Mouse (Mus musculus) forebrain, embryonic 16.5 days (tissue): Measurements from ENCODE around the gene 1810013L24Rik. TPM values are rescaled to one million over a fixed set of nuclear protein-coding genes. Genes with fewer than 3 reads are reported as not detected.
A peak's percentile ranks its signal among the peaks of the same experiment; 100 is the strongest.

ENCODE experiments used
- ATAC-seq: fragments of 200-750 bp; cut with Nextera tagmentation; 2 replicates; pipeline ENCODE4 v1.8.0; 2017; ENCODE audit warnings: mild to moderate bottlenecking, moderate library complexity
- H3K27ac ChIP-seq: fragments of 300-500 bp; sonication (generic); 2 replicates; pipeline ENCODE4 v1.5.1; 2014; ENCODE audit warnings: low read length, control low read depth
- H3K27me3 ChIP-seq: fragments of 300-500 bp; sonication (generic); replicated peaks from 2 replicates; pipeline ENCODE4 v1.6.1; 2014; ENCODE audit warnings: low read length; ENCODE audit not compliant: control insufficient read depth, insufficient read depth
- H3K36me3 ChIP-seq: fragments of 300-500 bp; sonication (generic); 2 replicates; pipeline ENCODE4 v1.6.1; 2014; ENCODE audit not compliant: control insufficient read depth, insufficient read depth
- H3K4me1 ChIP-seq: fragments of 300-500 bp; sonication (generic); replicated peaks from 2 replicates; pipeline ENCODE4 v1.6.1; 2014; ENCODE audit warnings: low read length; ENCODE audit not compliant: control insufficient read depth, insufficient read depth
- H3K4me2 ChIP-seq: fragments of 300-500 bp; sonication (generic); 2 replicates; pipeline ENCODE4 v1.6.1; 2014; ENCODE audit warnings: mild to moderate bottlenecking, low read length, control low read depth
- H3K4me3 ChIP-seq: fragments of 300-500 bp; sonication (generic); replicated peaks from 2 replicates; pipeline ENCODE4 v1.5.1; 2014; ENCODE audit warnings: mild to moderate bottlenecking, low read length, control low read depth
- H3K9ac ChIP-seq: fragments of 300-500 bp; sonication (generic); replicated peaks from 2 replicates; pipeline ENCODE4 v1.6.1; 2014; ENCODE audit warnings: low read depth, low read length, control low read depth
- H3K9me3 ChIP-seq: fragments of 300-500 bp; sonication (generic); 2 replicates; pipeline ENCODE4 v1.6.1; 2016; ENCODE audit warnings: low read length; ENCODE audit not compliant: control insufficient read depth
- WGBS: fragments of 180-500 bp; shearing (Covaris S2); extraction: QIAGEN DNeasy Blood & Tissue Kit; methylation state at CpG from one replicate; pipeline ENCODE4 v1.1.7; 2014; 5-methylcytosine and 5-hydroxymethylcytosine counted together
- polyA plus RNA-seq: library from polyadenylated mRNA; unstranded; fragments of >200 nt; fragmentation: Nextera tagmentation; extraction: Ambion mirVana; gene quantifications from 2 replicates; pipeline ENCODE4 v1.2.1, GENCODE M21; 2015

1810013L24Rik gene
- polyA plus RNA-seq, 1 experiment from 2014 or later = 29.0 TPM

DNA sequence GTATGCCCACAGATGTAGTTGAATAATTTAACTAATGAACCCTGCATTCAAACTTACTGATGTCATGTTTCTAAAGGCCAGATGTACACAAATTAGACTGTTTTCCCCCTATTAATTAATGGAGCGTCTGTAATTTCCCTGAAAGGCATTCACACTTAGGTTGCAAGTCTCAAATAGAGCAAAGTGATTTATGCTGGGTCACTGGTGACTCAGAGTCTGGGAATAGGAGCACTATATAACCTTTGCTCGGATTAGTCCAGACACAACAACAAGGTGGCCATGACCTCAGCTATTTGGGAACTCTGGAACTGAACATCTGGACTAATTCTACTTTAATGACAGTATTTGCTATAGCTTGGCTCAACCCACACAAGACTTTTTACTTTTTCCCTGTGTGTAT lies 34.0 kb upstream of the 1810013L24Rik start:
- no peak for ATAC-seq

DNA sequence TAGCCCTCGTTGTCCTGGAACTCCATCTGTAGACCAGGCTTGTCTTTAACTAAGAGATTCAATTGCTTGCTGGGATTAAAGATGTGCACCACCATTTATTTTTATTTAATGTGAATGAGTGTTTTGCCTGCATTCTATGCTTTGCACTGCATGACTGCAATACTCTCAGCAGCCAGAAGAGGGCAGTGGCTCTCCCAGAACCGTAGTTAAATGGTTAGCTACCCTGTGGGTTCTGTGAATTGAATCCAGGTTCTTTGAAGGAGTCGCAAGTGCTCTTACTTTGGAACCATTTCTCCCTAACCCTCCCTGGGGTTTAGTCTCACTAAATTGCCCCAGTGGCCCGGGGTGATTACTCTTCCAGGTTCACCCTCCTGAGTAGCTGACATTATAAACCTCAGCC lies 23.2 kb upstream of the 1810013L24Rik start:
- H3K4me1 ChIP-seq = no peaks in the 10 kb centered on the region
- WGBS = 21% methylated on average over 4 of the region's 4 CpGs

More for the DNA sequence above, 34.0 kb upstream of the 1810013L24Rik start:
- H3K36me3 ChIP-seq = no peaks in the 10 kb centered on the region
- no peak overlapping the region for H3K4me2 ChIP-seq
- 44% methylated on average over 2 of the region's 2 CpGs for WGBS
- no peaks in the 10 kb centered on the region for H3K4me1 ChIP-seq
- H3K9ac ChIP-seq = no peak overlapping the region
- no peak overlapping the region for H3K4me3 ChIP-seq
- H3K9me3 ChIP-seq = no peaks in the 10 kb centered on the region
- H3K27ac ChIP-seq = no peak overlapping the region
- no peaks in the 10 kb centered on the region for H3K27me3 ChIP-seq

GRCm38 (mm10) chr16:8810399-8811127 lies 19.3 kb upstream of the 1810013L24Rik start:
- Histone ChIP-seq H3K4me2 (no peak overlapping the region), H3K9me3 (no peaks in the 10 kb centered on the region), H3K4me3 (no peak overlapping the region), H3K27ac (no peak overlapping the region), H3K9ac (no peak overlapping the region), H3K27me3 (no peaks in the 10 kb centered on the region), H3K36me3 (no peaks in the 10 kb centered on the region), H3K4me1 (no peaks in the 10 kb centered on the region)
- no peak for ATAC-seq
- 93% methylated on average over 14 of the region's 14 CpGs for WGBS

More for the DNA sequence above, 23.2 kb upstream of the 1810013L24Rik start:
- no peak overlapping the region for H3K27ac ChIP-seq
- ATAC-seq = no peak
- no peaks in the 10 kb centered on the region for H3K27me3 ChIP-seq
- H3K4me2 ChIP-seq = no peak overlapping the region
- no peaks in the 10 kb centered on the region for H3K36me3 ChIP-seq
- no peaks in the 10 kb centered on the region for H3K9me3 ChIP-seq
- H3K9ac ChIP-seq = no peak overlapping the region
- H3K4me3 ChIP-seq = no peak overlapping the region

GRCm38 (mm10) chr16:8817872-8818271 lies 12.0 kb upstream of the 1810013L24Rik start:
- 81% methylated on average over 4 of the region's 4 CpGs for WGBS
- no peak overlapping the region for H3K4me2 ChIP-seq

GRCm38 (mm10) chr16:8821429-8821828 lies 8.5 kb upstream of the 1810013L24Rik start:
- H3K9ac ChIP-seq = no peak overlapping the region
- no peaks in the 10 kb centered on the region for H3K36me3 ChIP-seq
- WGBS = 68% methylated on average over 1 of the region's 1 CpGs
- no peaks in the 10 kb centered on the region for H3K4me1 ChIP-seq
- H3K9me3 ChIP-seq = no peaks in the 10 kb centered on the region
- H3K4me2 ChIP-seq = no peak overlapping the region
- no peak for ATAC-seq
- H3K27me3 ChIP-seq = no peaks in the 10 kb centered on the region
- H3K27ac ChIP-seq = no peak overlapping the region
- H3K4me3 ChIP-seq = no peak overlapping the region

More at GRCm38 (mm10) chr16:8817872-8818271, 12.0 kb upstream of the 1810013L24Rik start:
- Histone ChIP-seq H3K4me3 (no peak overlapping the region), H3K9ac (no peak overlapping the region), H3K27me3 (no peaks in the 10 kb centered on the region), H3K9me3 (no peaks in the 10 kb centered on the region), H3K4me1 (no peaks in the 10 kb centered on the region), H3K36me3 (no peaks in the 10 kb centered on the region), H3K27ac (no peak overlapping the region)
- no peak for ATAC-seq

- no peak overlapping the region for H3K4me3 ChIP-seq
- 85% methylated on average over 4 of the region's 4 CpGs for WGBS
- no peak overlapping the region for H3K4me2 ChIP-seq
- ATAC-seq = no peak
- no peaks in the 10 kb centered on the region for H3K4me1 ChIP-seq
- H3K27me3 ChIP-seq = no peaks in the 10 kb centered on the region
- no peaks in the 10 kb centered on the region for H3K36me3 ChIP-seq
- no peaks in the 10 kb centered on the region for H3K9me3 ChIP-seq
- H3K27ac ChIP-seq = no peak overlapping the region
- no peak overlapping the region for H3K9ac ChIP-seq
Observed at GRCm38 (mm10) chr16:8822586-8822985, 7.3 kb upstream of the 1810013L24Rik start.

GRCm38 (mm10) chr16:8823661-8824060 lies 6.2 kb upstream of the 1810013L24Rik start:
- Histone ChIP-seq H3K4me2 (no peak overlapping the region), H3K4me1 (no peaks in the 10 kb centered on the region), H3K36me3 (no peaks in the 10 kb centered on the region), H3K27me3 (no peaks in the 10 kb centered on the region), H3K9ac (no peak overlapping the region), H3K9me3 (no peaks in the 10 kb centered on the region), H3K27ac (no peak overlapping the region), H3K4me3 (no peak overlapping the region)
- 73% methylated on average over 2 of the region's 2 CpGs for WGBS
- no peak for ATAC-seq

DNA sequence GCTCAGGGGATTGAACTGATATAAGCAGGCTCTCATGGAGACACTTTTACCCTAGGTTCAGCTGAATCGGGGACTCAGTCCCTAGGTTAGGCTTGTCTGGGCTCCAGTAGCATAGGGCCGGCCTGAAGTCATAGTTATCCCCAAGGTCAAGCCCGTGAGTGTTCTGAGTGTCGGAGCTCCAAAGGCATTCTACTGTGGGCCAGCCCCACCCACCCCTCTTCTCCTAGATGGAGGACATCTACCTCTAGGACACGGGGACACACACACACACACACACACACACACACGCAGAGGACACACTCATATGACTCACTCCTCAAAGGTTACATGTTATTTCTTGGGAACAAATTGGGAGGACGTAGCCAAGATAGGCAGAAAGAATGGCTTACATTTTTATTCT lies 2.5 kb upstream of the 1810013L24Rik start:
- 90% methylated on average over 7 of the region's 7 CpGs for WGBS
- Histone ChIP-seq H3K36me3 (no peaks in the 10 kb centered on the region), H3K4me1 (peaks cover 11% of the 10 kb centered on the region)

DNA sequence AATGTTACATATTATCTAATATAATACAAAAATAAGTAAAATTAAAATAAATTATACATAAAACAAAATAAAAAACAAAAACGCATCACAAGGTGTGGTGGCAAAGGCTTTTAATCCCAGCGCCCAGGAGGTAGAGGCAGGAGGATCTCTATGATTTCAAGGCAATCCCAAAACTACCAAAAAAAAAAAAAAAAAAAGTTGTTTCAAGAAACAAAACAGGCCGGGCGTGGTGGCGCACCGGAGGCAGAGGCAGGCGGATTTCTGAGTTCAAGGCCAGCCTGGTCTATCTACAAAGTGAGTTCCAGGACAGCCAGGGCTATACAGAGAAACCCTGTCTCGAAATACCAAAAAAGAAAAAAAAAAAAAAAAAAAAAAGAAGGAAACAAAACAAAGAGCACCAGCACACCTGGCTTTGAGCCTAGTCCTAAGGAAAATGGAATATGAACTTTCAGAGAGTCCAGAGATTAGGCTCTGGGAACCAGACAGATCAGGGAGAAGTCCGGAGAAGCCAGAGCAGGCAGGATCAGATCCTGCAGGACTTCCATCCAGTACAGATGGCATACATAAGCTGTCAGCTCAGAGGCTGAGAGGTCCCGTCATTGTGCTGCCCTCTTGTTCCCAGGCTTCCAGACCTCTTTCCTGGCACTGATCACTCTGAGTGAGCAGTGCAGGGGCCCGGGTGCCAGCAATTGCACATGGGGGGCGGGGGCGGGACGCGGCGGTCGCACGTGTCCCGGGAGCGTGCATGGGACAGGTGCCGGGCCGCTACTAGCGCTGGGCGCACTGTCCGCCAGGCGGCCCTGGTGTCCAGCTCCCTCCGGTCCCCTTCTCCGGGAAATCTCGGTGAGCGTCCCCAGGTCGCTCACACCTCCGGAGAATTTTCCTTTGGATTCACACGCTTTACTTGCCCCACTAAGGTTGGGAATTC lies 1.0 kb upstream of the 1810013L24Rik start:
- no peaks in the 10 kb centered on the region for H3K27me3 ChIP-seq
- peaks cover 24% of the 10 kb centered on the region for H3K4me1 ChIP-seq
- ATAC-seq = peak; percentile 37
- no peaks in the 10 kb centered on the region for H3K36me3 ChIP-seq
- whole genome bisulfite sequencing = 9% methylated on average over 33 of the region's 33 CpGs
- peak overlapping the region; percentile 94 for H3K27ac ChIP-seq
- peak overlapping the region; percentile 76 for H3K9ac ChIP-seq
- peak overlapping the region; percentile 99 for H3K4me3 ChIP-seq
- no peaks in the 10 kb centered on the region for H3K9me3 ChIP-seq
- peak overlapping the region; percentile 91 for H3K4me2 ChIP-seq

More for the DNA sequence above, 2.5 kb upstream of the 1810013L24Rik start:
- Histone ChIP-seq H3K4me3 (no peak overlapping the region), H3K27me3 (no peaks in the 10 kb centered on the region), H3K4me2 (no peak overlapping the region), H3K9ac (no peak overlapping the region), H3K27ac (no peak overlapping the region), H3K9me3 (no peaks in the 10 kb centered on the region)
- no peak for ATAC-seq
